Mouse (Mus musculus) brain, embryonic 14.5 days (tissue): ENCODE measurements around the gene Wipi2.

Experiments
- CTCF ChIP-seq: fragments of 200-500 bp; IDR thresholded peaks from 2 replicates; pipeline ENCODE4 v1.5.1; 2012; ENCODE audit warnings: inconsistent platforms, mild to moderate bottlenecking, moderate library complexity, borderline replicate concordance; ENCODE audit not compliant: insufficient read depth, insufficient read length; ENCODE audit errors: extremely low read depth
- POLR2A ChIP-seq: fragments of 200-500 bp; IDR thresholded peaks from 2 replicates; pipeline ENCODE4 v1.6.1; 2012; ENCODE audit warnings: mild to moderate bottlenecking, inconsistent platforms, borderline replicate concordance; ENCODE audit not compliant: poor library complexity, insufficient read depth, insufficient read length, severe bottlenecking; ENCODE audit errors: extremely low read depth

DNA sequence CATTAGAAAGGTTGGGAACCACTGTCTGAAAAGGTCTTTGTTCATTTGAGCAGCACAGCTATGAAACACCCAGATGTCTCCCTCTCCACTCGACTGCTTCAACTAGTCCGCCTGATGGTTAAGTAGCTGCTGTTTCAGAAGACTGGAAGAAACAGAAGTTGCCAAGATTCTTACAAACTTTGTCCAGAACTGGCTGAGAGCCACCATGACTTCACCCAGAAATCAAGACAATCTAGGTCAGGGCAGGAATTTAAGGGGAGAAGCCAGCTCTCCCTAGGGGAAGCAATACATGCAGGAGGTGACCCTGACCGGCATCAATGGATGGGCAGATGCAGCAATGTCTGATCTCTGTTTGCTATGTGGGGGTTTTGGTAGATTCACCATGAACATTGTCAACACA is 54.4 kb downstream of the Wipi2 start:
- no peak for TF ChIP-seq CTCF
- TF ChIP-seq POLR2A, result no peak
